Mouse (Mus musculus) cerebellum, postnatal 10 days (tissue): ENCODE measurements at regions not wholly inside any gene's neighbourhood (a gene's known extent, or its start where the extent isn't known, plus 50 kb on each side); places are given as distances from the start of the nearest gene placed in this dataset.

Source experiments
- DNase-seq, 2 experiments: peaks; one replicate each; pipeline ENCODE4 v3.0.0; 2021; ENCODE audit warnings: mixed read lengths in 2 of 2

DNA sequence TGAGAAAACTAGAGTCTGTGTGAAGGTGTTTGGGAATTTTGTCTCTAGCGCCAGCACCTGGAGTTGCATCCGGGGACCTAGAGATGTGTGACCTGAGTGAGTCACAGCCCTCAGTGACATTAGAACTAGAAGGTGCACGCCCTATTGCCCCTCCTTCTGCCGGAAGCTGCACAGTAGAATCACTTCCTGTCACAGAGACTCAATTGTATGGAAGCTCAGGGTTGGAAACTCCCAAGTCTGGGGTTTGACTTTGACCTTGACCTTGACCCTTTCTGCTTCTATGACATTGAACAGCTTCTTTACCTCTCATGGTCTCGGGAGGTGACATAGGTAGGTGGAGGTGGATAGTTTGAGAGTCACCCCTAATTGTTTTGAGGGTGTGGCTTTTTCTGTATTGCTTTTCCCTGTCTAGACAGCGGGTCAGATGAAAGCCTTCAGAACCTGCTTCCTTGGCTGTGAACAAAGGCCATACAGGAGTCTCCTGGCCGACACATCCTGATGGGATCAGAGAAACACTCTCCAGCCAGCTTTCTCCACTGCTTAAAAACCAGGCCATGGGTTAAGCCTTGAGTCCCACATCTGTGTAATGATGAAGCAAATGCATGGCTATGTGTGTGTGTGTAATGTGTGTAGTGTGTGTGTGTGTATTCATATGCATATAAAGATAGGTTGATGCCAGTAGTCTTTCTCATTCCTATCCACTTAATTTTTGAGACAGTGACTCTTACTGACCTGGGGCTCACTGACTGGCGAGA, 328.7 kb downstream of the Gm45692 start:
- no peak for DNase-seq

- DNase-seq = no peak
Observed at GRCm38 (mm10) chr8:26449291-26449690, 330.0 kb downstream of the Gm45692 start.

GRCm38 (mm10) chr8:26450543-26450942, 331.2 kb downstream of the Gm45692 start:
- no peak for DNase-seq

DNA sequence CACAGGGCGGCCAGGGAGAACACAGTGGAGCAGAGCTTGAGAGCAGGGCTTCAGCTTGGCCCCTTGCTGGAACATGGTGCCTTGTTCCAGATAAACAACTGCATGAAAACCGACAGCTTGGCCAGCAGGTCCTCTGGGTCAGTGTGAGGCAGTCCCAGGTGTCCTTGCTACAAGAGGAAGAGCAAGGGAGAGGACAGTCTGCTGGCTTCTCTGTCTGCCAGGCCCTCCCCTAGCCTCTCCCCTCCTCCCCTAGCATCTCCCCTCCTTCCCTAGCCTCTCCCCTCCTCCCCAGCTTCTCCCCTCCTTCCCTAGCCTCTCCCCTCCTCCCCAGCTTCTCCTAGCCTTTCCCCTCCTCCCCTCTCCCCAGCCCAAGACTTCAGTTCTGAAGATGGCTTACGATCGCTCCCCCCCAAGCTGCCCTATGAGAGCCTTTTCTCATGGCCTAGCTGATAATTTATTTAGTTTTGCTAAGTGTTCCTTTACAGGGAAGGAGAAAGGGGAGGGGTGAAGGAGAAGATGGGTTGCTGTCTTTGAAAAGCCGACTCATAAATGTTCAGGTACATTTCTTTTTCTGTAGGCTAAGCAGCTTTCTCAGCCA, 333.7 kb downstream of the Gm45692 start:
- no peak for DNase-seq

GRCm38 (mm10) chr8:26465346-26465745, 346.0 kb downstream of the Gm45692 start:
- no peak for DNase-seq

DNA sequence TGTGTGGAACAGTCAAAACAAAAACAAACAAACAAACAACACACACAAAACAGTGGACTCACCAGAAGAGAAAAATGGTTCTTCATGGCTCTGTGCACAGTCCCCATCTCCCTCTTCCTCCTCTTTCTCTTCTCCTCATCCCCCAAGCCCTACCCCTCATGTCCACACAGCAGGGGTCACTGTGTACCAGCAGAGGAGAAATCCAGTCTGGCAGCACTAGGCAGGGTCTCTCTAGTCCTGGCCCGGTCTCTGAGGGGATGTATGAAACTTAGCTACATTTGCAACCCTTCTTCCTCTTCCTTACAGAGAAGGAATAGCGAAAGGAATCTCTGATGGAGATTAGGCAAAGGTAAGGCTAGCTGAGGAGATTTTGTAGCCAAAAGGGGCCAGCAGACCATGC, 349.1 kb downstream of the Gm45692 start:
- DNase-seq = no peak

- no peak for DNase-seq
Observed at GRCm38 (mm10) chr8:26469705-26470104, 350.4 kb downstream of the Gm45692 start.

- DNase-seq = no peak
Observed at GRCm38 (mm10) chr8:26471811-26472550, 352.6 kb downstream of the Gm45692 start.

- peak; percentile 34 to 56 for DNase-seq
Observed at GRCm38 (mm10) chr8:26484749-26485148, 365.4 kb downstream of the Gm45692 start.

GRCm38 (mm10) chr8:26487866-26488265, 368.5 kb downstream of the Gm45692 start:
- DNase-seq = no peak

GRCm38 (mm10) chr8:26488590-26488989, 369.3 kb downstream of the Gm45692 start:
- no peak for DNase-seq

- no peak for DNase-seq
Observed at GRCm38 (mm10) chr8:26501196-26501813, 382.0 kb downstream of the Gm45692 start.

GRCm38 (mm10) chr8:26501814-26502572, 382.7 kb downstream of the Gm45692 start:
- peak; percentile 43 to 51 for DNase-seq

DNA sequence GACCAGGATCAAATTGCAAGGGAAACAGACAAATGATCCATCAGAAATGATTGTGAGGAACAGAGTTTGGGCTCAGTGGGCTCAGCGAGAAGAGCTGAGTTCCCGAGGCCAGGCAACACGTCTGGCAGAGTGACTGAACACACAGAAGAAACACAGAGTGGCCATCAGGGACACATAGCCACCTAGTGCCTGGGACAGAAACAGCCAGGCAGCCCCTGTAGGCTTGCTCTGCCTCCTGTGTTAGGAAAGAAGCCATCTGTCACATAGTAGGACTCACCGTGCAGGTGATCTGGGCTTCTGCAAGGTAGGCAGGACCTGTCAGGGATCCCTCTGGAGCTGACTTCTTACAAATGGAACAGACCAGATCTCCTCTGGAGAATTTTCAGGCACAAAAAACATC, 383.4 kb downstream of the Gm45692 start:
- peak; percentile 26 to 27 for DNase-seq

DNA sequence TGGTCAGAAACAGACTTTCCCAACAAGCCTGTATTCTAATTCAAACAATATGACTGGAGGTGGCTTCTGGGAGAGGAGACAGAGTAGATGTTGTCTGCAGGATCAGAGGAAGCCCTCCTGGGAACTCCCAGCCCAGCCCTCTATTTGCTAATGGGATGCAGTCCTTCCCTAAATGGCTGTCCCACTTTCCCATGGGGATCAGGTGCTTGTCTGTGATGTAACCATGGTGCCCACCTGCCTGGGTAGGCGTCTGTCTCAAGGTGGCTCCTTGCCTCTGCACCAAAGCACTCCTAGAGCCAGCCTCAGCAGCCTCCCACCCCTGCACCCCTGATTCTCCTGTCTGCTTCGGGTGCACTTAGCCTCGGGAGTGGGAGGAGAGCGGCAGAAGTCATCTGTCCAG, 384.6 kb downstream of the Gm45692 start:
- DNase-seq = no peak

- no peak for DNase-seq
Observed at GRCm38 (mm10) chr8:26504319-26505035, 385.1 kb downstream of the Gm45692 start.

DNA sequence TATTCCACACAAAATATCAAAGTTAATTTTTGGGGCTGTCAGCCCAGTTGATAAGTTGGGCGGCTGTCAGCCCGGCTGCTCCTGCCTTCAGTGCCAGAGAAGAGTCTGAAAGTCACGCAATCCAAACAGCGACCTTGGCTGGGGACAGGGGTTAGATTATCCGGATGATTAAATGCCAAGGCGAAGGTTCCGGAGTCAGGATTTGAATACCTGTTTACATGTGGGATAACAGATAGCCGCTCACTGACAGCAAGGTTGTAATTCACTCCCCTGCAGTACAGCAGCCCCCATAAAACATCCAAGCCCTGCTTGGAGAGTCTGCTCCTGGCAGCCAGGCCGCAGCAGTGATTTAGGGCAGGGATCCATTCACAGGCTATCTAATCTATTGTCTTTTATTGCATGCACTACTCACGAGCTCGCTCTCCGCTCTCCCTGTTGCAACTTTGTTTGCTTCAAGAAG, 388.3 kb downstream of the Gm45692 start:
- peak; percentile 60 to 62 for DNase-seq

DNA sequence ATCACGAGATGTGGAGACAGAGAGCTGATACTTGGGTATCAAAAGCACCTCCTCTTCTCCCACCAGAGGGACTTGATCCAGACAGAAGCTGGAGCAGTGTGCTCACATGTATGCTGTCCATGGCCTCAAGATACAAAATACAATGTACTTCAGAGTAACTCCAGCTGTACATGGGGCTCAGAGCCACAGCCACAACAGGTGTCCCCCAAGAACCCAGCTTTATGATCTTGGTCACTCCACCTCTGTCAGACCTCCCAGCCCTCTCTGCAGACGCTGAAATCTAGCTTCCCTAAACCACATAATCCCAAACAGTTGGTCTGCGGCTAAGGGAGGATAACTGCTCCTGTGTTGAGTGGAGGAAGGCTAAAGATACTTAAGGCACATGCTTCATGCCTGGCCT, 389.9 kb downstream of the Gm45692 start:
- no peak for DNase-seq

GRCm38 (mm10) chr8:26513001-26513400, 393.7 kb downstream of the Gm45692 start:
- DNase-seq = no peak

DNA sequence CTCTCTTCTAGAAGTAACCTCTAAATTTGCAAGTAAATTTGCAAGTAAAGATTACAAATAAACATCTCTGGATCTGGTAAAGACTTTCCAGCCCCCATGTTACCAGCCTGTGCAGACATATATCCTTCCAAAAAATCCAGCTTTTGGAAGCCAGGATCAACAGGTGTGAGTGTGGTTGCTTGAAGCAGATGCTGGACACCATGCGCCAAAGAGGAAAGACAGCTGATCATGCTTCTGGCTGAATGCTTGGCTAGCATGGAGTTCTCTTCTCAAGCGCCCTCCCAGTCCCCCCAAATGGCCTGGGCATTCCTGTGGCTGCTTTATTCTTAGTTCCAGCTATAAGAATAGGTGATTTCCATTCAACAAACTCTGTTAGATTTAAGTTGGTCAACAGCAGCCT, 404.9 kb downstream of the Gm45692 start:
- DNase-seq = no peak

- DNase-seq = peak in 1 of 2 experiments; percentile 31
Observed at GRCm38 (mm10) chr8:26526474-26527185, 407.3 kb downstream of the Gm45692 start.
